In genomic region chr5:30604769-30605188, GRCm38 (mm10) we compare ENCODE assay signal across 26 mouse cellular contexts. TPM values are rescaled to one million over a fixed set of nuclear protein-coding genes. Genes with fewer than 3 reads are reported as not detected.
A peak's percentile ranks its signal among the peaks of the same experiment; 100 is the strongest.
DNase-seq lines count a peak whose midpoint lies in the region; ATAC-seq and TF ChIP-seq lines count a peak whose summit lies in the region.
"Had no signal": no experiment of that assay in that cellular context is flagged by ENCODE, and none has a peak within 500 bp of the region (broad histone marks: within the 10 kb centered on the region; RNA-seq: fewer than 3 reads in every experiment).

No protein-coding gene starts in this region.

- H3K36me3 ChIP-seq in heart, embryonic 11.5 days (ENCODE audit: control insufficient read depth, insufficient read depth, low read length), result no peaks in the 10 kb centered on the region
- H3K36me3 ChIP-seq: hindbrain, embryonic 15.5 days; intestine, embryonic 15.5 days had no signal

- H3K4me1 ChIP-seq in cerebellum, adult 2 months (ENCODE audit: control insufficient read depth, insufficient read depth, low read length), result peaks cover 92% of the 10 kb centered on the region
- H3K4me1 ChIP-seq in heart, embryonic 11.5 days (ENCODE audit: control insufficient read depth, insufficient read depth, low read length), result peaks cover 45% of the 10 kb centered on the region

- ATAC-seq in heart, embryonic 11.5 days (replicated peaks; ENCODE audit: insufficient number of reproducible peaks, low FRiP score, low TSS enrichment), result no peak
- ATAC-seq: forebrain, postnatal 0 days; intestine, embryonic 15.5 days; liver, postnatal 0 days had no signal

- H3K4me2 ChIP-seq in heart, embryonic 11.5 days, result no peak overlapping the region
- H3K4me2 ChIP-seq: hindbrain, embryonic 15.5 days; intestine, embryonic 15.5 days had no signal

- TF ChIP-seq POLR2A in cerebellum, adult 2 months (IDR thresholded peaks at IDR 0.05; ENCODE audit: borderline replicate concordance, insufficient read depth, low read length), result no peak

- H3K27ac ChIP-seq in cerebellum, adult 2 months (ENCODE audit: insufficient read depth, low read length), result peak overlapping the region; percentile 37; the same call in 1 of the 2 replicates
- peak overlapping the region; percentile 79 for H3K27ac ChIP-seq in heart, embryonic 11.5 days (ENCODE audit: low read depth, low read length)
- H3K27ac ChIP-seq in gastrocnemius, adult 2 months, result no peak overlapping the region
- H3K27ac ChIP-seq: hindbrain, embryonic 15.5 days; intestine, embryonic 15.5 days had no signal

- intact Hi-C loops in heart, postnatal 10 days (cut with DNase I), result no loop called here
- intact Hi-C loops in gastrocnemius, adult 2 months (cut with DNase I), result no loop called here

- 0 out of 2 replicates have a peak overlapping the region, but pooled peaks have one; percentile 16 for H3K9ac ChIP-seq in heart, embryonic 11.5 days (ENCODE audit: low read depth, low read length)
- H3K9ac ChIP-seq: forebrain, postnatal 0 days; hindbrain, embryonic 15.5 days; intestine, embryonic 15.5 days; liver, postnatal 0 days had no signal

- H3K27me3 ChIP-seq in cerebellum, adult 2 months (ENCODE audit: control insufficient read depth, insufficient read depth, low read length), result no peaks in the 10 kb centered on the region
- H3K27me3 ChIP-seq in heart, embryonic 11.5 days (ENCODE audit: control insufficient read depth, insufficient read depth, low read length), result no peaks in the 10 kb centered on the region
- H3K27me3 ChIP-seq: hindbrain, embryonic 15.5 days; intestine, embryonic 15.5 days had no signal

- no peaks in the 10 kb centered on the region for H3K9me3 ChIP-seq in heart, embryonic 11.5 days (replicated peaks; ENCODE audit: control insufficient read depth, low read length)
- H3K9me3 ChIP-seq: hindbrain, embryonic 15.5 days; intestine, embryonic 15.5 days had no signal

- no peak for TF ChIP-seq CTCF in cerebellum, adult 2 months (IDR thresholded peaks at IDR 0.05; ENCODE audit: borderline replicate concordance, insufficient read depth, low read depth, low read length)
- no peak for TF ChIP-seq CTCF in gastrocnemius, adult 2 months (IDR thresholded peaks at IDR 0.05)

- WGBS in cerebellum, adult 2 months, result 16% methylated on average over 8 of the region's 8 CpGs
- 50% methylated on average over 8 of the region's 8 CpGs for WGBS in heart, embryonic 11.5 days (ENCODE audit: insufficient replicate concordance)

- no peak for DNase-seq in cerebellum, adult 2 months
- no peak for DNase-seq in cerebellum, adult 9-11 months
- peak; percentile 63 for DNase-seq in adrenal gland, postnatal 25 days
- DNase-seq in heart, postnatal 10 days, result peak; percentile 70 to 77
- no peak for DNase-seq in natural killer cell, adult 2 months (ENCODE audit: low spot score in 2 of 2)
- no peak for DNase-seq in gastrocnemius, adult 2 months
- no peak for DNase-seq in embryo, embryonic 10 days (ENCODE audit: low spot score)
- DNase-seq: embryo, embryonic 11 days; forebrain, postnatal 0 days; kidney, adult 9 months; kidney, postnatal 25 days; left cerebral cortex, postnatal 4 days; liver, postnatal 0 days; lung, postnatal 10 days; right cerebral cortex, adult 18-20 months; thymus, postnatal 25 days had no signal

- H3K4me3 ChIP-seq in cerebellum, adult 2 months (replicated peaks; ENCODE audit: insufficient read depth, low read depth, low read length), result no peak overlapping the region
- no peak overlapping the region for H3K4me3 ChIP-seq in heart, embryonic 11.5 days (ENCODE audit: low read depth, low read length)
- H3K4me3 ChIP-seq in gastrocnemius, adult 2 months, result no peak overlapping the region
- H3K4me3 ChIP-seq: hindbrain, embryonic 15.5 days; intestine, embryonic 15.5 days had no signal

RNA-seq across cellular contexts. Expression of gene Kcnk3, which starts 16.8 kb away (rescaled TPM):
- 81.9 and 93.9 TPM in 2 replicates for polyA plus RNA-seq in cerebellum, adult 2 months (2012; rRNA removed)
- total RNA-seq in adrenal gland, postnatal 25 days (2021), result 1,220 and 1,477 TPM in 2 replicates
- polyA plus RNA-seq in heart, embryonic 11.5 days (2014; fragmentation: Nextera tagmentation; extraction: Ambion mirVana), result 36.8 and 37.8 TPM in 2 replicates
- total RNA-seq in heart, postnatal 10 days (2021), result 100 to 1,000 TPM; 159 to 183 TPM
- under 1 TPM; 0.26 to 0.33 TPM for total RNA-seq in gastrocnemius, adult 2 months (2021)
- total RNA-seq: megakaryocyte-erythroid progenitor cell, adult 5-6 weeks had no signal

RNA-seq across cellular contexts. Expression of gene Slc35f6, which starts 43.0 kb away (rescaled TPM):
- 57.1 and 60.9 TPM in 2 replicates for polyA plus RNA-seq in cerebellum, adult 2 months (2012; rRNA removed)
- total RNA-seq in adrenal gland, postnatal 25 days (2021), result 51.4 and 52.6 TPM in 2 replicates
- polyA plus RNA-seq in heart, embryonic 11.5 days (2014; fragmentation: Nextera tagmentation; extraction: Ambion mirVana), result 21.6 and 22.9 TPM in 2 replicates
- 10 to 100 TPM; 42.1 to 45.4 TPM for total RNA-seq in heart, postnatal 10 days (2021)
- total RNA-seq in gastrocnemius, adult 2 months (2021), result 10 to 100 TPM; 12.7 to 14.2 TPM

RNA-seq across cellular contexts. Expression of gene Cib4, which starts 59.1 kb away (rescaled TPM):
- not detected in 2 replicates for polyA plus RNA-seq in cerebellum, adult 2 months (2012; rRNA removed)
- 2.2 TPM in 2 replicates for total RNA-seq in adrenal gland, postnatal 25 days (2021)
- not detected in 2 replicates for polyA plus RNA-seq in heart, embryonic 11.5 days (2014; fragmentation: Nextera tagmentation; extraction: Ambion mirVana)
- not detected for total RNA-seq in heart, postnatal 10 days (2021)
- not detected for total RNA-seq in gastrocnemius, adult 2 months (2021)
- total RNA-seq: forebrain, postnatal 0 days; gastrocnemius, adult 18-20 months; layer of hippocampus, adult 8-10 months; left cerebral cortex, postnatal 4 days; liver, adult 2 months; megakaryocyte-erythroid progenitor cell, adult 5-6 weeks; midbrain, postnatal 0 days had no signal
- polyA plus RNA-seq: embryonic facial prominence, embryonic 14.5 days; forebrain, postnatal 0 days; hindbrain, embryonic 15.5 days; intestine, embryonic 15.5 days; liver, adult 2 months; liver, postnatal 0 days; midbrain, postnatal 0 days; neural tube, embryonic 11.5 days had no signal

Comparison
In these comparisons a context has a peak if more than half of its experiments do, and no peak if none do; other contexts are left out.
1. DNase-seq: peak in adrenal gland, postnatal 25 days (single experiment) and heart, postnatal 10 days (2 of 2); none in cerebellum, adult 2 months (0 of 2), cerebellum, adult 9-11 months (single experiment), natural killer cell, adult 2 months (0 of 2), gastrocnemius, adult 2 months (single experiment) and embryo, embryonic 10 days (single experiment).
2. RNA of gene Kcnk3, which starts 16.8 kb away (total RNA-seq): 1,220 to 1,477 TPM in adrenal gland, postnatal 25 days and 159 to 183 TPM in heart, postnatal 10 days; 0.26 to 0.33 TPM in gastrocnemius, adult 2 months; every median in the first group is over 100 times any median in the second.